Mouse (Mus musculus) adipose tissue, adult 10 weeks (tissue): ENCODE results near the gene Rffl. TPM values are rescaled to one million over a fixed set of nuclear protein-coding genes. Genes with fewer than 3 reads are reported as not detected.

Source experiments
- polyA plus RNA-seq: library from polyadenylated mRNA; stranded (reverse); fragments of 350-450 nt; fragmentation: Illumina TruSeq; extraction: RNeasy Lipid Tissue Mini Kit (QIAGEN cat#74804); gene quantifications from one replicate; pipeline ENCODE4 v1.2.3, GENCODE M21; 2014; ENCODE audit warnings: low read depth, low replicate concordance

The Rffl gene
- polyA plus RNA-seq = 21.8 TPM

GRCm38 (mm10) chr11:82871031-82871446 is at the start of gene Rffl:
TSS of gene Rffl (minus strand) at chr11:82871210.

GRCm38 (mm10) chr11:82910250-82910649 is 39.2 kb upstream of the Rffl start, which contains the start of gene Unc45b:
TSS of gene Unc45b (plus strand) at chr11:82910550.

DNA sequence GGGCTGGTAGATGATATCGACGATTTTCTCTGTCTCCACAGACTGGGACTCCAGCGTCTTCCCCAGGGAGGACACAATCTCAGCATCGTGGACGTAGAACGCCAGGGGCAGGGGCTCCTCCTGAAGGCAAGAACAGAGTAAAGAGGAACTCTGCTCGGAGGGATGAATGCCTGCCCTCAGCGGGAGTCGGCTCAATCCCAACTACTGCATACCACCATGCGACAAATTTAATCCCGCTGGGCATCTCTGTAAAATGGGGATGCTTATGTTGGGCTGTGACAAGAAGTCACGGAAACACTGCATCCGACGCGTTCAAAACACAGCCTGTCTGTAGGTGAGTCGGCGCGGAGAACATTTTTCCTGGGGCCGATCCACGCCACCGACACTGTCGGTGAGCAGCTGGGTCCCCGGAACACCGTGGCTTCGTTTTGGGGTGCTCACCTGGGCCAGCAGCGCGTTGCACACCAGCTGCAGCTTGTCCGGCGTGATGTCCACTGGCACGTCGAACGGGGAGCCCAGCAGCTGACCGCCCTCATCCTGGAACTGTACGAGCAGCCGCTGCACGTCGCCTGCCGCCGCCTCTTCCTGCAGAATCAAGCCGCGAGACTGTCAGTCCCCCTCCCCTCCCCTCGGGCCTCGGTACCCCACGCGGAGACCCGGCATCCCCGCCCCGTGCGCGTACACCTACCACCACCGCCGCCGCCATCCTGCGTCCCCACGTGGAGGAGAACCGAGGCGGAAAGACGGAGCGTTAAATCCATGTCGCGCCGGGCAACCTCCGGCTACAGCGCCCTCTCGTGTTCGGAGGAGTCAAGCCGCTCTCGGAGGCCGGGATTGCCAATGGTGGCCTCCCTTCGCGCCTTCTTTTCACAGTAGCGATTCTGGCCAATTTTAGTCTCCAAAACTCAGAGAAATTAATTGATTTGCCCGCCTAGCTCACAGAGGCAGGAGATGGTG is 36.9 kb upstream of the Rffl start, which contains the start of gene Nle1:
TSS of gene Nle1 (minus strand) at position 761 of the 957 bp plus-strand sequence.

DNA sequence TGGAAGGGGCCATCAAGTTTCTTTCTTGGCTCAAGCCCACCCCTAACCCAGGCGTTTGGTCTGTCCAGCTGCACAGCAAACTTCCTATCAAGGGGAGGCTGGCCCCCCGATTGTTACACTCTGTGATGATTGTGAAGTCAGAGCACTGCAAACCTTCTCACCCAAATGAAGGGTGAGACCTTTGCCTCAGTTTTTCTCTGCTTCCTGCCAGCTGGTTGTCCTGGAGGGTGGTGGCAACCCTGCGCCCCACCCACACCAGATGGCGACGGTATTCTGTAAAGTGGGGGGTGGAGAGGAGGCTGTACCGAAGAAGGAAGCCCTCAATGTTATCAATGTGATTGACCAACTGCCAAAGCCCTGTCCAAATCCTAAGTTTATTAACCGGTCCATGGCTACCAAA is 20.9 kb upstream of the Rffl start, which contains the start of gene Fndc8:
TSS of gene Fndc8 (plus strand) at position 189 of the 400 bp plus-strand sequence.

GRCm38 (mm10) chr11:82890342-82890762 is 19.3 kb upstream of the Rffl start, which contains the start of gene Rad51d:
TSS of gene Rad51d (minus strand) at chr11:82890614.

DNA sequence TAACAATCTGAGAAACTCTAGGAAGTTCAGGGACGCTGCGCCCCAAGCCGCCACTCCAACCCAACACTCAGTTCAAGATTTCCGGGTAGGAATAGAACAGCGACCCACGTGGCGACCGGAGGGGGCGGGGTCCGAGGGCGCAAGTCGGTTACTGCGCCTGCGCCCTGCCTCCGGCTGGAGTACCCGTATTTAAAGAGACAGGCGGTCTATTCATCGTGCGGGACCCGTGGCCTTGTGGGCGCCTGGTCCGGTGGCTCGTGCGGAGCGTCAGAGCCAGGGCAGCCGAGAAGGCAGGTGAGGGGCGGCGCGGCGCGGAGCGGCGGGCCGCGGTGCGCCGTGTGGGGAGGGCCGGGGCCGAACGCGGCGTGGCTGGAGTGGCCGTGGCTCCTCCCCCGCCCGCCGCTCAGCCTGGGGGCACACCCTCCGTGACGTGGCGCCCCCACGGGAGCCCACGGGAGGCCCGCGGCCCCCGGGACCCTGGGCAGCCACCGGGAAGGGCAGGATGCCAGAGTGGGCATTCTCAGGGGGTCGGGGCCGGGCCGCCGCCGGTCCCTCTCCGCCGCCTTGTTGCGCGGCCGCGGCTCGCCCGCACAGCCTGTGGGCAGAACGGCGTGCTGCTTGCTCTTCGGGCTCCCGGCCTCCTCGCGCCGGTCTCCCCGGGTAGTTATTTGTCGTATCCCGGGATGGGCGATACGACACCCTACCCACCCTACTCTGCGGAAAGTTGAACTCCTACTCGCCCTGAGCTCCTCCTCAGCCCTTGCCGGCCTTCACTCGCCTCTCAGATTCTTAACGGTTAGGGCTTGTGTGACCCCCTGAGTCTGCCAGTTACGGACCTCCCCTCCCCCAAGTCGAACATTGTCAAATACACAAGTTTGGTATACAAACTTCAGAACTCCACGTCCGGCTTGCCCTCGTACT is 89.8 kb downstream of the Rffl start, which contains the start of gene Lig3:
TSS of gene Lig3 (plus strand) at position 126 of the 921 bp plus-strand sequence.

DNA sequence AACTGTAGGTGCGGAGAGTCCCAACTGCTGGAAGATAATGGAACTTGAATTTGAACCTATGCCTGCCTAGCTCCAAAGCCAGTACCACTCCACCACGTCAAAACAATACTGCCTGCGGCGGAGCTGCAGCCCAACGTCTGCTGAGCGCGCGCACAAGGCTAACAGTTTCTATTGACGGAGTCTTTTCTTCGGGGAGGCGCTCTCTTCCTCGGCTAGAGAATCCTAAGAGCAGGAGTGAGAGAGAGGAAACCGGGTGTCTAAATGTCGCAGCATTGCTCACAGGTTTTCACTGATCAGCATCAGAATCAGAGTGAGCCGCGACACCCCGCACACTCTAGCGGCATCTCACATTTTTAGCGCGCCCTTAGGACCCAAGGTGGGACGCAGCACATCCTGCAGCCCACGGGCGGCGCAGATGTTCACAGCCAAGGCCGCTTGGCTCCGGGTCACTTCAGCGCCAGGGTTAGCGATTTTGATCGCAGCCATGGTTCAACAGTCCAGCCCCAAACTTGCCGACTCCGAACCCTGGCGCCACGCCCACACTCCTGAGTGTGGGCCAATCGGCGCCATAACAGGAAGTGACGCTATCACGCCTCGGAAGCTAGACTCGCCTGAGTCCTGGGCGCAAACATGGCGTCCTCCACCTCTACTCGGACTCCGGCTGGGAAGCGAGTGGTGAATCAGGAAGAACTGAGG is 107.1 kb downstream of the Rffl start, which contains the start of the genes Cct6b and Zfp830:
TSS of gene Cct6b (minus strand) at position 580 of the 696 bp plus-strand sequence.
TSS of gene Zfp830 (plus strand) at position 604 of the 696 bp plus-strand sequence.

Other genes with a start within 250 kb of the Rffl start
- 5.0 TPM for gene Cct6b, start 106.9 kb downstream of the Rffl start, polyA plus RNA-seq
- gene Zfp830, start 106.9 kb downstream of the Rffl start, polyA plus RNA-seq = 9.4 TPM
- gene Lig3, start 90.1 kb downstream of the Rffl start, polyA plus RNA-seq = 22.7 TPM
- 21.5 TPM for gene Rad51d, start 19.4 kb upstream of the Rffl start, polyA plus RNA-seq
- gene Fndc8, start 20.9 kb upstream of the Rffl start, polyA plus RNA-seq = 1.2 TPM
- gene Nle1, start 37.2 kb upstream of the Rffl start, polyA plus RNA-seq = 9.0 TPM
- gene Unc45b, start 39.3 kb upstream of the Rffl start, polyA plus RNA-seq = 9.3 TPM
- gene Slfn5, start 80.1 kb upstream of the Rffl start, polyA plus RNA-seq = 33.9 TPM
- 1.1 TPM for gene Slfn9, start 120.6 kb upstream of the Rffl start, polyA plus RNA-seq
- 2.9 TPM for gene Slfn8, start 149.6 kb upstream of the Rffl start, polyA plus RNA-seq
- gene Slfn2, start 193.9 kb upstream of the Rffl start, polyA plus RNA-seq = 9.4 TPM
- 0.74 TPM for gene Slfn1, start 245.6 kb upstream of the Rffl start, polyA plus RNA-seq